Mouse (Mus musculus): ENCODE results near the gene Fundc2. TPM values are rescaled to one million over a fixed set of nuclear protein-coding genes. Genes with fewer than 3 reads are reported as not detected.

The Fundc2 gene
- polyA plus RNA-seq (2017; shearing (Covaris generic)): 38.4 TPM

DNA sequence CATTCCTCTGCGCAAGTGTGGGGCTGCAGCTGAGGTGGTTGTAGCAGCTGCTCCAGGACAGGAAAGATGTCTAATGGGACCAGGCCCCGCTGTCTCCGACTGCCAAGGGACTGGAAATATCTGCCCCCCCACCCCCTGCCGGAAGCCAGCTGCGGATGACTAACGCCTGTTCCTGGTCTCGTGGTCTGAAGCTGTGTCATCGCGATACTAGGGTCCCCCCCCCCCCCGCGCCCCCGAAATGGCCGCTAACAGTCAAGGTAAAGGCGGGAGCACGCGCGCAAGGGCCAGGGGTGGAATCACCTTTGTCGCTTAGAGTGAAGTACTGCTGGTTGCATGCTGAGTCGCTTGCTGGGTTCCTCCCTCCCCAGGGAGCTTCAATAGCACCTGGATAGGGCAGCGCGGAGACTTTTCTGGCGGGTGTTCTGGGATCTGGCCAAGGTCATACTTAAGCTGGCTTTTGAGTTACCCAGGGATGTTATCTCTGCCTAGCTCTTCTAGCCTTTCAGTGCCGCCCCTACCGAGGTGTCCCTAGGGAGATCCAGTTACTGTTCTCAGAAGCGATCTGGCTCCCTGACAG, at the start of gene Fundc2, which contains the start of gene F8:
Fundc2 (plus strand) TSS at position 205 of the 577 bp plus-strand sequence.
F8 (minus strand) TSS at position 421 of the 577 bp plus-strand sequence.

DNA sequence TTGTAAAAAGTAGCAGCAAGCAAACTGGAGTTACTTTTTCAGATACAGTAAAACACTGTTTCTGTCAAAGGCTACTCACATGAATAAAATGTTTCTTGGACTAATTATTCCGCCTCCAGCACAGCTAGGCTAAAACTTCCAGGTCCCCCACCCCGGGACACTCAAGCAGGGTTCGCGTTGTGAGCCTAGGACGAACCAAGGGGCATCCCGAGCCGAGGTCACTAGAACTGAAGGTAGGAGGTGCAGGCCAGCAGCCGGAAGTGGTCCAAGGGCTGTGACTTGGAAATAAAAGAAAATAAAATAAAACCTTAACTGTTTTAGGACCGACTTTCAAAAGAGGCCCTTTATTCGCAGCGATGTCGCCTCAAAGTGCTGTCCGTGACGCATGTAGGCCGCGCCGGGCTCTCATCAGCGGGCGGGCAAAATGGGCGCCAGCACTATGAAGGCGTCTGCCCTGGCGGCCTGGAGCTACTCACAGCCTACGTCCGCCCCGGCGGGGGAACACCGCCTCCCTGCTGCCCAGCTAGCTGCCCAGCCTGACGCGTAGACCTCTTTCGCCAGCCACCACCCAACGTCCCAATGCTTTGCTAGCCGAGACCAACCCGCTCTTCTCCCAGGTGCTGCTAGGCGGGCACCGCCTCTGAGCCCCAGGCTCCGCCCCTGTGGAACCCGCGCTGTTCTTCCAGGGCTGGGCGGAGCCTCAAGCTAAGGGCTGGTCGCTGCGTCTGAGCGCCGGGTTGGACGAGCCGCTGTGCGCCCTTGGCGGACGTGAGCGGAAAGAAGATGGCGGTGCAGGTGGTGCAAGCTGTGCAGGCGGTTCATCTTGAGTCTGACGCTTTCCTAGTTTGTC, 34.0 kb downstream of the Fundc2 start, which contains the start of the genes Cmc4, Mtcp1 and Brcc3:
Cmc4 (minus strand) TSS at position 649 of the 850 bp plus-strand sequence.
Mtcp1 (minus strand) TSS at position 653 of the 850 bp plus-strand sequence.
Brcc3 (plus strand) TSS at position 693 of the 850 bp plus-strand sequence.

Other genes starting within 250 kb of the Fundc2 start
- not detected for gene Smim9, start 218.6 kb upstream of the Fundc2 start, polyA plus RNA-seq (2017; shearing (Covaris generic))
- 0.04 TPM for gene F8, start 216 bp downstream of the Fundc2 start, polyA plus RNA-seq (2017; shearing (Covaris generic))
- 17.9 TPM for gene Cmc4, start 34.2 kb downstream of the Fundc2 start, polyA plus RNA-seq (2017; shearing (Covaris generic))
- gene Mtcp1, start 34.2 kb downstream of the Fundc2 start, polyA plus RNA-seq (2017; shearing (Covaris generic)): 9.6 TPM
- 57.7 TPM for gene Brcc3, start 34.2 kb downstream of the Fundc2 start, polyA plus RNA-seq (2017; shearing (Covaris generic))
- gene Vbp1, start 131.9 kb downstream of the Fundc2 start, polyA plus RNA-seq (2017; shearing (Covaris generic)): 176 TPM
- gene Rab39b, start 195.8 kb downstream of the Fundc2 start, polyA plus RNA-seq (2017; shearing (Covaris generic)): 4.5 TPM

All from effector memory CD4-positive, alpha-beta T cell, adult 7 months (primary cell).